Mouse (Mus musculus) neural tube, embryonic 12.5 days (tissue): Measurements from ENCODE around the gene Rpl36a. TPM values are rescaled to one million over a fixed set of nuclear protein-coding genes. Genes with fewer than 3 reads are reported as not detected.
"Not testable (repeated sequence)": the region's sequence is repeated elsewhere in the genome, so short reads cannot be mapped to it uniquely, and the experiment has no call there.

Experiments
- ATAC-seq: fragments of 200-750 bp; cut with Nextera tagmentation; 2 replicates; pipeline ENCODE4 v1.8.0; 2017; ENCODE audit warnings: low read depth, mild to moderate bottlenecking, moderate TSS enrichment, moderate library complexity; ENCODE audit not compliant: low FRiP score
- H3K27ac ChIP-seq: fragments of 300-500 bp; sonication (generic); 2 replicates; pipeline ENCODE4 v1.5.1; 2016
- H3K27me3 ChIP-seq: fragments of 300-500 bp; sonication (generic); replicated peaks from 2 replicates; pipeline ENCODE4 v1.6.1; 2016; ENCODE audit warnings: mild to moderate bottlenecking
- H3K36me3 ChIP-seq: fragments of 300-500 bp; sonication (generic); 2 replicates; pipeline ENCODE4 v1.6.1; 2016; ENCODE audit warnings: mild to moderate bottlenecking
- H3K4me1 ChIP-seq: fragments of 300-500 bp; sonication (generic); 2 replicates; pipeline ENCODE4 v1.6.1; 2016
- H3K4me2 ChIP-seq: fragments of 300-500 bp; sonication (generic); replicated peaks from 2 replicates; pipeline ENCODE4 v1.6.1; 2016; ENCODE audit warnings: mild to moderate bottlenecking
- H3K4me3 ChIP-seq: fragments of 300-500 bp; sonication (generic); 2 replicates; pipeline ENCODE4 v1.5.1; 2016
- H3K9ac ChIP-seq: fragments of 300-500 bp; sonication (generic); 2 replicates; pipeline ENCODE4 v1.6.1; 2016; ENCODE audit warnings: mild to moderate bottlenecking
- H3K9me3 ChIP-seq: fragments of 300-500 bp; sonication (generic); 2 replicates; pipeline ENCODE4 v1.6.1; 2016; ENCODE audit warnings: mild to moderate bottlenecking
- WGBS: fragments of 180-500 bp; shearing (Covaris S2); methylation state at CpG from one replicate; pipeline ENCODE4 v1.1.7; 2016; 5-methylcytosine and 5-hydroxymethylcytosine counted together
- polyA plus RNA-seq: library from polyadenylated mRNA; unstranded; fragments of >200 nt; fragmentation: Nextera tagmentation; extraction: Ambion mirVana; gene quantifications from 2 replicates; pipeline ENCODE4 v1.2.1, GENCODE M21; 2016

Gene Rpl36a
- polyA plus RNA-seq, result 239 and 257 TPM in 2 replicates

DNA sequence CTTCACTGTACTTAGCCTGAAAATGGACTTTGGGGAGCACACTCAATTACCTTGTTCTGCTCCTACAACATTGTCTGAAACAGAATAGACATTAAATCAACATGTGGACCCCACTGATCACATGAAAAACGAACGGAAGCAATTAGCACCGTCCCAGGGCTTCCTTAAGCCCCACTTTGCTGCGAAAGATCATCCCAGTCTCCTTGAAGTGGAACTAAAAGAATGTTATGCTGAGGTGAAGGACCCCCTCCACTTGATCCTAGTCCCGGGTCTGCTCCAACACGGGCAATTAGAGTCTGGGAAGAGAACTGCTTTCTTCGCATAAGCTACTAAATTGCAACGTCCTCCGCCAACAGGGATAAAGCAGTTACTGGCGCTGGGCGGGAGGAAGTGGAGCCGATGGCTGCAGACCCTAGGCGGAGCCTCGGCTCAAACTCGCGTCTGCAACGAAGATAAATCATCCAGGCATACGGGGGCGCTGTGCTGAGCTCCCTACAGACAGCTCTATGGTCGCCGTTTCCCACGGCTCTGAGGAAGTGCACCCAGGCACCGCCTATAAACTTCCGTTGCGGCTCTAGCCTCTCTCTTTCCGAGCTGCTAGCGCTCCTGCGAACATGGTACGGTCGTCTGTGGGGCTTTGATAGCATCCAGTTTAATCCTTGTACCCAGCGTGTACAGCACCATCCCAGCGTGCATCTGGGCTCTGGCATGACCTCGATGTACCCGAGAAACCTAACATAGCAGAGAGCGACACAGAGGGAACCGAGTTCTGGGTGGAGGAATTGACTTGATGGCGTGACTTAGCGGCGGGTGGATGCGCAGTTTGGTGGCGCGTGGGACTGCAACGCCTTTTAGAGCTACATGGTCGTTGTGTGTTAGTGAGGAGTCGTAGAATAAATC, at the start of gene Rpl36a:
Gene Rpl36a, plus strand, starts transcription at position 552 of the 900 bp plus-strand sequence.
- 21% methylated on average over 45 of the region's 45 CpGs for WGBS
- Histone ChIP-seq H3K9ac (peak within 1 kb of the TSS; percentile 67), H3K27me3 (no peaks in the 10 kb centered on the region), H3K36me3 (peaks cover 4% of the 10 kb centered on the region; the same call in 1 of the 2 replicates), H3K27ac (peak within 1 kb of the TSS; percentile 57; the same call in 1 of the 2 replicates), H3K9me3 (no peaks in the 10 kb centered on the region), H3K4me3 (peak within 1 kb of the TSS; percentile 46), H3K4me2 (peak within 1 kb of the TSS; percentile 61), H3K4me1 (no peaks in the 10 kb centered on the region)
- peak; percentile 97 for ATAC-seq

DNA sequence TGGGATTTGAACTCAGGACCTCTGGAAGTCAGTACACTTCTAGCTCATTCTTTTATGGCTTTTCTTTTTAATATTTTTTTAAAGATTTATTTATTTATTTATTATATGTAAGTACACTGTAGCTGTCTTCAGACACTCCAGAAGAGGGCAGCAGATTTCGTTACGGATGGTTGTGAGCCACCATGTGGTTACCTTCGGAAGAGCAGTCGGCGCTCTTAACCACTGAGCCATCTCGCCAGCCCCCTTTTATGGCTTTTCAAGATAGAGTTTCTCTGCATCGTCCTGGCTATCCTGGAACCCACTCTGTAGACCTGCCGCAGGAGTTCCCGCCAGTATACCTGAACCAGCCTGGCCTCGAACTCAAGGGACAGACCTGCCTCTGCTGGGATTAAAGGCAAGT, 45.7 kb upstream of the Rpl36a start:
- not testable (repeated sequence) for H3K4me1 ChIP-seq, H3K27ac ChIP-seq, H3K9ac ChIP-seq, H3K4me2 ChIP-seq, H3K4me3 ChIP-seq, H3K9me3 ChIP-seq, ATAC-seq, H3K36me3 ChIP-seq, H3K27me3 ChIP-seq
- WGBS, result 86% methylated on average over 10 of the region's 10 CpGs

DNA sequence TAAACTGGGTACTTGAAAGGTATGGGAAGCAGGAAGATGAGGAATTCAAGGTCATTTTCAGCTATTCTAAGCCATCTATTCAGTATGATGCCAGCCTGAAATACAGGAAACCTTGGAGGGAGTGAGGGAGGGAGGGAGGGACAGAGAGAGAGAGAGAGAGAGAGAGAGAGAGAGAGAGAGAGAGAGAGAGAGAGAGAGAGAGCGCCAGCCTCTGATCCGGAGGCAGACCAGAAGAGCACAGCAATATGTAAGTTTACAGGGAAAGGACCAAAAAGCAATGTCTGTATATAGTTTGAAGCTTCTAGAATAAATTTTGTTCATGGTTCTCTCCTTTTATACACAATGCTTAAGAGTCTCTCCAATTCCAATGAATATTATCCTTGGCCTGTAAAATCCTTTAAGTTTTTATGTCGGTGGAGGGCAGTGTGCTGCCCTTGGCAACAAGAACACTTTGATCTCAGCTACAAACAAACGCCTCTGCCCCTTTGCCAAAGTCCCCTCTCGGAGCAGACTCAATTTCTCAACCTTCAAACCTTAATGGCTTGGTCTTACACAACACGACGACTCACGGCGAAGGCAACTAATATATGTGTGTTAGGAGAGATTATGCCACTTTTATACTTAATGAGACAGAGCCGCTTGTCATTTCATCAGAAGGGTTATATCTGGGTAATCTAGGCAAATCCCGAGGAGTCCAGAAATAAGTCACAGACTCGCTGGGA, 44.9 kb upstream of the Rpl36a start:
- H3K27ac ChIP-seq, result no peak overlapping the region
- no peaks in the 10 kb centered on the region for H3K36me3 ChIP-seq
- ATAC-seq, result no peak

DNA sequence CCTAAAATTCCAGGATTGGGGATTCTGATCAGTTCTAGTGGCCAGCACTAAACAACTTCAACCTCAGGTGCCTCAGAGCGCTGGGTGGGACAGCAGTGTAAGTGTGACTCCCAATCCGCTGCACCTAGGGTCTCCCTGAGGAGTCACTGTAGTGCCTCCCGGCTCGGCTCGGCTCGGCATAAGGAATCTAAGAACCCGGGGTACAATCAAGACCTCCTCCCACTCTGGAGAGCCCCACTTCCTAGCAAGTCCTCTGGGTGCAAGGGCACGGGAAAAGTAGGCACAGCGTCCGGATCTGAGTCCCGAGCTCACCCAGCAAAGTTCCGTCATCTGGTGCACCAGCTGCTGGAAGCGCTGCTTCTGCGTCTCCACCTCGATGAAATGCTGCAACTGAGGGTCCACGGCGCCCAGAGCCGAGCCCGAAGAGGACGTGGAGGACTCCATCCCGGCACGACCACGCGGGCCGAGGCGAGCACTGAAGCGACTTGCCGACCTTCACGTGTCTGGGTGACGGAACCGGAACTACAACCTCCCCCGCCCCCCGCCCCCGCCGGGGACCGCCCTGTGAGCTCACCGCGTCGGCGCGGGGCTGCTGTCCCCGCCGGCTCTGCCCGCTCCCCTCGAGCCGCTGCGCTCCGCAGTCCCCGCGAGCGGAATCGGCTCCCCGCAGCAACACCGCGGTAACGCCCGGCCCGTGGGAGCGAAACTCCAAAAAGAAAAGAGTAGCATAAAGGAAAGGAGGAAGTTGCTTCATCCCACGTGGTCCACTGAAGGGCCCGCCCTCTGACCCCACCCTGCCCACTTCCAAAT, 44.1 kb upstream of the Rpl36a start, which contains the start of gene Timm8a1:
Gene Timm8a1, minus strand, starts transcription at position 721 of the 810 bp plus-strand sequence.
- 10% methylated on average over 54 of the region's 61 CpGs for WGBS
- ATAC-seq, result peak; percentile 92
- no peak within 1 kb of the TSS for H3K27ac ChIP-seq

More for the DNA sequence above, 44.9 kb upstream of the Rpl36a start:
- Histone ChIP-seq H3K27me3 (no peaks in the 10 kb centered on the region), H3K4me2 (peak overlapping the region; percentile 62), H3K9ac (peak overlapping the region; percentile 47), H3K9me3 (no peaks in the 10 kb centered on the region), H3K4me1 (no peaks in the 10 kb centered on the region), H3K4me3 (peak overlapping the region; percentile 47)
- 34% methylated on average over 12 of the region's 12 CpGs for WGBS

DNA sequence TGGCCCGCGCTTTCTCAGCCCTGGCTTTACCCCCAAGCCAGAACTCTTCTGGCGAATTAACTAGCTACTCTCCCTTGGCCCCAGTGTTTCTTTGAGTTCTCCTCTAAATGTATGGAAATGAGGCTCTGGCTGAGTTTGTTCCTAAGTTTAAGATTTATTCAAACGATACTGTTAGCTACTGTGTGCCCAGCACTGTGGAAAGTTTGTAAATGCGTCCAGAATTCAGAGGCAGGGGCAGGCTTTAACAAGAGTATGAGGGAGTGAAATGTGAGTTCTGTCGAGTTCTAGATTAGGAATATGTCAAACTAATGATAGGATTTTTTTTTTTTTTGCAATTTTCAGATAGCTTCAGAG, 43.5 kb upstream of the Rpl36a start:
- peak overlapping the region; percentile 52 for H3K9ac ChIP-seq
- 0 out of 2 replicates have a peak, but pooled peaks have one; percentile 27 for ATAC-seq
- no peaks in the 10 kb centered on the region for H3K27me3 ChIP-seq
- peak overlapping the region; percentile 62 for H3K4me2 ChIP-seq
- H3K9me3 ChIP-seq, result no peaks in the 10 kb centered on the region
- peak overlapping the region; percentile 47 for H3K4me3 ChIP-seq
- WGBS, result 25% methylated on average over 6 of the region's 6 CpGs
- no peak overlapping the region for H3K27ac ChIP-seq
- no peaks in the 10 kb centered on the region for H3K4me1 ChIP-seq
- H3K36me3 ChIP-seq, result no peaks in the 10 kb centered on the region

More for the DNA sequence above, 44.1 kb upstream of the Rpl36a start, which contains the start of gene Timm8a1:
- no peaks in the 10 kb centered on the region for H3K36me3 ChIP-seq
- H3K4me1 ChIP-seq, result no peaks in the 10 kb centered on the region
- peak within 1 kb of the TSS; percentile 47 for H3K4me3 ChIP-seq
- no peaks in the 10 kb centered on the region for H3K9me3 ChIP-seq
- no peaks in the 10 kb centered on the region for H3K27me3 ChIP-seq
- H3K4me2 ChIP-seq, result peak within 1 kb of the TSS; percentile 62
- peak within 1 kb of the TSS; percentile 52 for H3K9ac ChIP-seq

DNA sequence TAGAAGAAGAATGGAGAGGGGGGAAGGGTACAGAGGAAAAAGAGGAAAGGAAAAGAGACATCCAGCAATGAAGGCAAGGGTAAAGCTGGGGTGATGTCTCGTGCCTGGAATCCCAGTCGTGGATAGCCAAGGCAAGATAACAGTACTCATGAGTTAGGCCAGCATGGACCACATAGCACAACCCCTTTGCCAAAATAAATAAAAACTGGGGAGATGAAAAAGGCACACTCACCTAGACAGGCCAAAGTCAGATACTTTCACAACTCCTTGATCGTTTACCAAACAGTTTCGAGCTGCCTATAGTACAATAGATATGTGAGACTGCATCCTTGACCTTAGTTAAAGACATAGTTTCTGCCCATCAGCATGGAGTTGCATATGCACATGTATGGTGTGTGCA, 38.1 kb upstream of the Rpl36a start:
- no peak overlapping the region for H3K27ac ChIP-seq
- H3K36me3 ChIP-seq, result no peaks in the 10 kb centered on the region
- 89% methylated on average over 4 of the region's 4 CpGs for WGBS
- no peaks in the 10 kb centered on the region for H3K4me1 ChIP-seq
- H3K4me3 ChIP-seq, result no peak overlapping the region
- H3K9ac ChIP-seq, result no peak overlapping the region
- H3K27me3 ChIP-seq, result no peaks in the 10 kb centered on the region
- ATAC-seq, result no peak
- H3K4me2 ChIP-seq, result no peak overlapping the region
- H3K9me3 ChIP-seq, result no peaks in the 10 kb centered on the region

DNA sequence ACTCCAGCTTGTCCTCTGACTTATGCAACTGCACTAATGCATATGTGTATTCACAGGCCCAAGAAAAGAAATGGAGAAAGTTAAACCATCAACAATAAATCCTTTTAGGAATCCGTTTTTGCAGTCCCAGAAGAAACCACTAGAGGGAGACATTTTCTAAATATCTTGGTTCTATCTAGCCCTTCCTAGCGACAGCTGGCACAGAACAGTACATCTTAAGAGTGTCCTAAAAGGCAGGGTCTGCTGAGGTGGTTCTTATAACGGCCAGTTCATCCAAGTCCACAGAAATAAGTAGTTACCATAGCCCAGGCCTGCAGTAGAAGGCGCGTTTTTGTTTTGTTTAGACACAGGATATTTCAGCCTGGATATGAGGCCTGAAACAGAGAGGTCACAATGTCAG, 34.6 kb upstream of the Rpl36a start:
- no peaks in the 10 kb centered on the region for H3K4me1 ChIP-seq
- WGBS, result 27% methylated on average over 5 of the region's 5 CpGs
- H3K36me3 ChIP-seq, result no peaks in the 10 kb centered on the region
- H3K27me3 ChIP-seq, result no peaks in the 10 kb centered on the region
- no peak overlapping the region for H3K4me3 ChIP-seq
- H3K4me2 ChIP-seq, result no peak overlapping the region
- no peak overlapping the region for H3K27ac ChIP-seq
- no peak overlapping the region for H3K9ac ChIP-seq
- ATAC-seq, result no peak; the same call in 1 of the 2 replicates
- no peaks in the 10 kb centered on the region for H3K9me3 ChIP-seq

DNA sequence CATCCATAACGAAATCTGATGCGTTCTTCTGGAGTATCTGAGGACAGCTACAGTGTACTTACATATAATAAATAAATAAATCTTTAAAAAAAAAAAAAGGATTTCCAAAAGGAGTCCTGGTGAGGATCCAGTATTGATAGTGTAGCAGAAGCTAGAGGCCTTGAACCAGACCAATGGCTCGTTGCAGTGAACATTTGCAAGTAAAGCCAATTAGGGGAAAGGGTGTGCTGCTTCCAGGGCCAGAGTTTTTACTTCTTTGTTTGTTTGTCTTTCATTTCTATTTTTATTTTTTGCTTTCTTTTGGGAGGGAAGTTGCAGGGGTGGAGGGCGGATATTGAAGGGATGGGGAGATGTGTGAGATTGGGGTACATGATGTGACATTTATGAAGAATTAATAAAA, 32.1 kb upstream of the Rpl36a start:
- Histone ChIP-seq H3K27ac (no peak overlapping the region), H3K9ac (no peak overlapping the region), H3K9me3 (no peaks in the 10 kb centered on the region), H3K4me1 (no peaks in the 10 kb centered on the region), H3K27me3 (no peaks in the 10 kb centered on the region), H3K4me3 (no peak overlapping the region), H3K4me2 (no peak overlapping the region), H3K36me3 (no peaks in the 10 kb centered on the region)
- ATAC-seq, result no peak
- whole genome bisulfite sequencing, result 82% methylated on average over 4 of the region's 4 CpGs

DNA sequence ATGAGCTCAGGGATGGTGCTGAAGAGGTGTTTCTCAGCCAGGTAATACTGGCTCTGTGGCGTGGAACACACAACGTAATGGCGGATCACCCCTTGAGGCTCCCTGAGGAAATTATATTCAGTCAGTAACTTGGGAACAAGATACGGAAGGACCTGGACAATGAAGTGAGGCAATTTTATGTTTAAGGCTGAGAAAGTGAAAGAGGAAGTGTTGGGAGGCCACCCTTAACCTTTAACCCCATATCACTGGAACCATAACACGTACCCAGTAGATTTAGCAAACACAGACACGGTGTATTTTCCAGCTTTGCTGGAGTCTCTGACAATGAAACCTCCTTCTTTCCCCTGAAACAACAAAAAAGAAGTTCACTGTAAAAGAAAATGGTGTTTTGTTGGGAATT, 31.0 kb upstream of the Rpl36a start:
- Histone ChIP-seq H3K27ac (no peak overlapping the region), H3K27me3 (no peaks in the 10 kb centered on the region), H3K9me3 (no peaks in the 10 kb centered on the region), H3K4me2 (no peak overlapping the region), H3K36me3 (no peaks in the 10 kb centered on the region), H3K9ac (no peak overlapping the region), H3K4me3 (no peak overlapping the region), H3K4me1 (no peaks in the 10 kb centered on the region)
- WGBS, result 81% methylated on average over 6 of the region's 6 CpGs
- ATAC-seq, result no peak

DNA sequence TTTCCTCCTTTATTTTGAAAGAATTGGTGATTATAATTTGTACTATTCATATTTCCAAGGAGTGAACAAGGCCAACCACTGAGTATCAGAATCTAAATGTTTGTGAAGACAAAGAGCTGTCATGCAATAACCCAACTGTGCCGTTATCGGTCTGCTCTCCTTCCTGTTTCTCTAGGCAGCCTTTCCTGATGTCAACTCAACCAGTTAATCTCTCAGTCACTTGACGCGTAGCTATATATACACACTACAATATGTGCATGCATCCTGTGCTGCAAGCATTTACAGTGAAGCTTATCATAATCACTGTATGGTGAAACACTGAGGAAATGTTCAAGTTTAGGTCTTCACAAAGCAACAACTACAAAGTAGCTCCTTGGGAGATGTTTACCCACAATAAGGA, 21.1 kb upstream of the Rpl36a start:
- H3K4me2 ChIP-seq, result no peak overlapping the region
- H3K4me1 ChIP-seq, result no peaks in the 10 kb centered on the region
- H3K27me3 ChIP-seq, result no peaks in the 10 kb centered on the region
- no peak overlapping the region for H3K27ac ChIP-seq
- no peaks in the 10 kb centered on the region for H3K9me3 ChIP-seq
- H3K9ac ChIP-seq, result no peak overlapping the region
- 83% methylated on average over 4 of the region's 4 CpGs for WGBS
- ATAC-seq, result no peak
- H3K36me3 ChIP-seq, result no peaks in the 10 kb centered on the region
- H3K4me3 ChIP-seq, result no peak overlapping the region

DNA sequence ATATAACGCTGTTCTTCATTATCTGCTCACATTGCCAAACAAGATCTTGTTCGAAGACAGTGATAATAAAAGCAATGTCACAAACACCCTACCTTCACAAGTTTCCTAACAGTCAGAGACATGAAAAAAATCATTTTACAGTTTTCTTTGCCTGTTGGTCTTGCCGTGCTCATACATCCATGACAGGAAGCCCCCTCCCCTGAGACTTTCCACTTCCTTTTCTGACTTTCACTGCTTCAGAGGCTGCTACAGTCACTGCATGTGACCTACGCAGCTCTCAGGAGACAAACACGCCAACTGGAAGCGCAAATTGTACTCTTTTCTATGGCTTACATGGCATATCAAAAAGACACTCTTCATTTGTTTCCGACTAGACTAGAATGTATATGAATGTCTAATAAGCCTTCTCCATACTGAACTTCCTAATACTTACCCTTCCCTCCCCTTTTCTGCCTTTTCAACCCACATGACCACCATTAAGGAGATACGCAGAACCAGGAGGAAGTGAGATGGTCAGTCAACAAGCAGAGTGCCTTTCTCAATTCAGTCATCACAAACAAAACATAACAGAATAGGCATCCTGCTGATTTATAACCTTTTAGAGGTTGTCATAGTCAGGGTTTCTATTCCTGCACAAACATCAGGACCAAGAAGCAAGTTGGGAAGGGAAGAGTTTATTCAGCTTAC, 18.8 kb upstream of the Rpl36a start:
- no peak for ATAC-seq
- Histone ChIP-seq H3K4me2 (no peak overlapping the region), H3K27me3 (no peaks in the 10 kb centered on the region), H3K9me3 (no peaks in the 10 kb centered on the region), H3K4me3 (no peak overlapping the region), H3K27ac (no peak overlapping the region), H3K4me1 (no peaks in the 10 kb centered on the region), H3K36me3 (no peaks in the 10 kb centered on the region), H3K9ac (no peak overlapping the region)
- 86% methylated on average over 8 of the region's 8 CpGs for WGBS
